In genomic region chr5:112908169-112908614, GRCm38 (mm10) we compare ENCODE assay signal across 11 mouse cellular contexts. TPM values are rescaled to one million over a fixed set of nuclear protein-coding genes. Genes with fewer than 3 reads are reported as not detected.
DNase-seq lines count a peak whose midpoint lies in the region; ATAC-seq and TF ChIP-seq lines count a peak whose summit lies in the region.
"Had no signal": no experiment of that assay in that cellular context is flagged by ENCODE, and none has a peak within 500 bp of the region (broad histone marks: within the 10 kb centered on the region; RNA-seq: fewer than 3 reads in every experiment).

No protein-coding gene starts in this region.

- TF ChIP-seq CTCF in gastrocnemius, adult 2 months (IDR thresholded peaks at IDR 0.05), result no peak

- H3K4me3 ChIP-seq in gastrocnemius, adult 2 months, result no peak overlapping the region
- no peak overlapping the region for H3K4me3 ChIP-seq in heart, embryonic 12.5 days
- H3K4me3 ChIP-seq: lung, embryonic 15.5 days had no signal

- H3K4me1 ChIP-seq in heart, embryonic 12.5 days (replicated peaks), result peaks cover 22% of the 10 kb centered on the region
- H3K4me1 ChIP-seq: lung, embryonic 15.5 days had no signal

- intact Hi-C loops in gastrocnemius, adult 2 months (cut with DNase I), result no loop called here

- ATAC-seq in heart, embryonic 12.5 days (ENCODE audit: insufficient number of reproducible peaks, low FRiP score), result peak; percentile 25; the same call in 1 of the 2 replicates

- H3K9ac ChIP-seq in heart, embryonic 12.5 days, result no peak overlapping the region
- H3K9ac ChIP-seq: lung, embryonic 15.5 days had no signal

- H3K4me2 ChIP-seq in heart, embryonic 12.5 days, result no peak overlapping the region; the same call in 1 of the 2 replicates
- H3K4me2 ChIP-seq: lung, embryonic 15.5 days had no signal

- peaks cover 11% of the 10 kb centered on the region; the same call in 1 of the 2 replicates for H3K9me3 ChIP-seq in heart, embryonic 12.5 days (replicated peaks)
- H3K9me3 ChIP-seq: lung, embryonic 15.5 days had no signal

- H3K27ac ChIP-seq in gastrocnemius, adult 2 months, result peak overlapping the region; percentile 91
- peak overlapping the region; percentile 73 for H3K27ac ChIP-seq in heart, embryonic 12.5 days (ENCODE audit: poor library complexity, severe bottlenecking)
- H3K27ac ChIP-seq: lung, embryonic 15.5 days had no signal

- H3K36me3 ChIP-seq in heart, embryonic 12.5 days, result 0 out of 2 replicates have a peak, but pooled peaks cover 2% of the 10 kb centered on the region
- H3K36me3 ChIP-seq: lung, embryonic 15.5 days had no signal

- no peaks in the 10 kb centered on the region for H3K27me3 ChIP-seq in heart, embryonic 12.5 days (replicated peaks)
- H3K27me3 ChIP-seq: lung, embryonic 15.5 days had no signal

- DNase-seq in gastrocnemius, adult 2 months, result peak; percentile 62
- DNase-seq in gastrocnemius, postnatal 10 days, result no peak
- peak; percentile 52 for DNase-seq in brain, adult 2 months (ENCODE audit: low read depth, low spot score)
- peak; percentile 41 to 79 for DNase-seq in kidney, postnatal 25 days
- no peak for DNase-seq in testis, postnatal 14 days (ENCODE audit: low spot score)
- DNase-seq in MN1 (ENCODE audit: low spot score), result no peak
- DNase-seq in cerebellum, adult 11-12 months, result no peak
- DNase-seq: cerebellum, adult 2 months; layer of hippocampus, postnatal 36 days had no signal

- WGBS in heart, embryonic 12.5 days, result 13% methylated on average over 2 of the region's 2 CpGs

RNA-seq across cellular contexts. Expression of gene Myo18b, which starts 12.0 kb away (rescaled TPM):
- total RNA-seq in gastrocnemius, adult 2 months (2021), result 100 to 1,000 TPM; 319 to 413 TPM
- total RNA-seq in gastrocnemius, postnatal 10 days (2021), result 100 to 1,000 TPM; 327 to 359 TPM
- polyA plus RNA-seq in heart, embryonic 12.5 days (2016; fragmentation: Nextera tagmentation; extraction: Ambion mirVana), result 34.7 and 39.8 TPM in 2 replicates

Comparison
In these comparisons a context has a peak if more than half of its experiments do, and no peak if none do; other contexts are left out.
1. DNase-seq: peak in gastrocnemius, adult 2 months (single experiment), brain, adult 2 months (single experiment) and kidney, postnatal 25 days (2 of 2); none in gastrocnemius, postnatal 10 days (single experiment), testis, postnatal 14 days (single experiment), MN1 (single experiment) and cerebellum, adult 11-12 months (single experiment).